Mouse (Mus musculus) cerebellum, postnatal 25 days (tissue): Measurements from ENCODE around the gene Timm8a1.

Experiments used
- DNase-seq, 2 experiments: peaks; one replicate each; pipeline ENCODE4 v3.0.0; 2021; ENCODE audit warnings: mixed read lengths in 2 of 2

Gene Timm8a1

GRCm38 (mm10) chrX:134523772-134524171 is 17.9 kb downstream of the Timm8a1 start:
- DNase-seq, result no peak

- DNase-seq, result peak in 1 of 2 experiments; percentile 10
These were observed 32.2 kb downstream of the Timm8a1 start for GRCm38 (mm10) chrX:134509473-134509872.

- DNase-seq, result no peak
These were observed 33.7 kb downstream of the Timm8a1 start for GRCm38 (mm10) chrX:134507977-134508376.

GRCm38 (mm10) chrX:134500651-134501050 is 41.0 kb downstream of the Timm8a1 start:
- DNase-seq, result no peak
